Mouse (Mus musculus) C2C12 (cell line): ENCODE measurements around the gene Cetn4. TPM values are rescaled to one million over a fixed set of nuclear protein-coding genes. Genes with fewer than 3 reads are reported as not detected.

Source experiments
- H3K27me3 ChIP-seq: one replicate; pipeline ENCODE4 v1.6.1; 2011; ENCODE audit not compliant: control insufficient read depth, insufficient read depth, insufficient read length
- H3K36me3 ChIP-seq: one replicate; pipeline ENCODE4 v1.6.1; 2011; ENCODE audit not compliant: control insufficient read depth, insufficient read depth
- H3K4me3 ChIP-seq: one replicate; pipeline ENCODE4 v1.5.1; 2011; ENCODE audit warnings: mild to moderate bottlenecking, control low read depth; ENCODE audit not compliant: poor library complexity, insufficient read depth, severe bottlenecking
- H3K79me2 ChIP-seq: one replicate; pipeline ENCODE4 v1.6.1; 2011; ENCODE audit not compliant: control insufficient read depth, insufficient read depth
- H3K79me3 ChIP-seq: one replicate; pipeline ENCODE4 v1.6.1; 2011; ENCODE audit warnings: low read depth, control low read depth
- H3ac ChIP-seq: one replicate; pipeline ENCODE3; 2011; ENCODE audit warnings: low read depth; ENCODE audit not compliant: control insufficient read depth, insufficient read length
- CEBPB ChIP-seq: IDR thresholded peaks from one replicate; pipeline ENCODE4 v1.6.1; 2011; ENCODE audit warnings: low read depth, mild to moderate bottlenecking, control low read depth, moderate library complexity
- CTCF ChIP-seq: IDR thresholded peaks from one replicate; pipeline ENCODE4 v1.5.1; 2011; ENCODE audit not compliant: control insufficient read depth, insufficient read depth, insufficient read length
- FOSL1 ChIP-seq: IDR thresholded peaks from one replicate; pipeline ENCODE4 v1.8.0; 2011; ENCODE audit warnings: mild to moderate bottlenecking, low read length; ENCODE audit not compliant: poor library complexity, insufficient read depth, severe bottlenecking
- MAX ChIP-seq: IDR thresholded peaks from one replicate; pipeline ENCODE4 v1.6.1; 2011; ENCODE audit warnings: mild to moderate bottlenecking, control low read depth
- MYOD1 ChIP-seq: IDR thresholded peaks from one replicate; pipeline ENCODE4 v1.6.1; 2011; ENCODE audit warnings: low read depth; ENCODE audit not compliant: control insufficient read depth, insufficient read length
- MYOG ChIP-seq: IDR thresholded peaks from one replicate; pipeline ENCODE4 v1.6.1; 2011; ENCODE audit not compliant: control insufficient read depth, insufficient read length; ENCODE audit errors: extremely low read depth
- USF1 ChIP-seq: IDR thresholded peaks from one replicate; pipeline ENCODE4 v1.6.1; 2011; ENCODE audit warnings: low read depth, mild to moderate bottlenecking, control low read depth, moderate library complexity
- polyA plus RNA-seq: library from polyadenylated mRNA; unstranded; fragments of >200 nt; fragmentation: generic; extraction: Trizol; gene quantifications from one replicate; pipeline ENCODE4 v1.2.1, GENCODE M21; 2012; ENCODE audit warnings: missing spikeins

The Cetn4 gene
- polyA plus RNA-seq, 1 experiment, result 0.75 TPM

DNA sequence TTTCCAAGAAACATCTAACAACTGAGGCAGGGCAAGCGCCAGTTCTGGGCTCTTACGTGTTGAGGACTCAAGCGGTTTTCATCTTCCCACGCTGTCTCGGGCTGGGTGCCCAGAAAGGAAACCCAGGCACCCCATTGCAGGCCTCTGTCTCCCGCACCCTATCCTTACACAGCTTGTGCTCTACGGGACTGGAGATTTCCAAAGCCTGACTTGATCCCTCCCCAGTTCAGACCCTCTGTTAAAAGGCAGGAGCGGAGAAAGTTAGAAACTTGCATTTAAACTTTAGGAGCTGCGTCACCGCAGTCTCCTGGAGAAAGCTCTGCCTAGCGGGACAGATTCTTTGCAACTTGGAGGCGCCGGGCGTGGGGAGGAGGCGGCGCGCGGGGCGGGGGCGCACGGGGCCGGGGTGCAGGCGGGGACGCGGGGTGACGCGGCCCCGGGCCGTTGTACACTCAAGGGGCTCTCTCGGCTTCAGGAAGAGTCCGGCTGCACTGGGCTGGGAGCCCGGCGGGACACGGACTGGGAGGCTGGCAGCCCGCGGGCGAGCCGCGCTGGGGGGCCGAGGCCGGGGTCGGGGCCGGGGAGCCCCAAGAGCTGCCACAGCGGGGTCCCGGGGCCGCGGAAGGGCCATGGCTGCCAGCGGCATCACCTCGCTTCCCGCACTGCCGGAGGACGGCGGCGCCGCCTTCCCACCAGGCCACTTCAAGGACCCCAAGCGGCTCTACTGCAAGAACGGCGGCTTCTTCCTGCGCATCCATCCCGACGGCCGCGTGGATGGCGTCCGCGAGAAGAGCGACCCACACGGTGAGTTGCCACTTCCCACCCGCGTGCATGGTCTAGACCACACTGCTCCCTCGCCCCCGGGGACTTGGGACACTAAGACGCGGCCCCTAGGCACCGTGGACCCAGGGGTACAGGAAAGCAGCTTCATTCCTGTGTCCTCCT lies 36.0 kb upstream of the Cetn4 start, which contains the start of gene Fgf2:
Gene Fgf2, plus strand, starts transcription at position 126 of the 945 bp plus-strand sequence.
- H3K36me3 ChIP-seq, result no peaks in the 10 kb centered on the region
- peak within 1 kb of the TSS; percentile 38 for H3ac ChIP-seq
- peak within 1 kb of the TSS; percentile 2 for H3K4me3 ChIP-seq
- H3K27me3 ChIP-seq, result no peaks in the 10 kb centered on the region
- TF ChIP-seq CTCF (no peak), CEBPB (no peak), MYOG (no peak), FOSL1 (no peak), MYOD1 (no peak), MAX (no peak), USF1 (no peak)
- no peaks in the 10 kb centered on the region for H3K79me3 ChIP-seq
- H3K79me2 ChIP-seq, result no peaks in the 10 kb centered on the region

DNA sequence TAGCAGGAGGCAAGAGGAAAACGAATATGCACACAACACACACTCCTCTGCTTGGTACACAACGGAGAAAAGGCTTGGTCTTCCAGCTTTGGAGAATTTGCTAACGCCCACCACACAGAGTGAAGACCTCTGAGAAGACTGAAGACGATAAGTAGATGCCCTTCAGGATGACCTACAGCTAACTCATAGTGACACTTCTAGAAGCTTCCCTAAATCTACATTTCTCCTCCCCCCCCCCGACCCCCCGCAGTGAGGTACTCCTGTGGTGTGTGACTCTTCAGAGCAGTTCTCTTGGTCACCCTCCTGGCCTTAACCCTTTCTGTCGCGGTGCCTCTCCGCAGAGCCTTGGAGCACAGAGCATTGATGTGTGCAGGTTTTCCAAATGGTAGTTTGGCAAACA lies 35.2 kb upstream of the Cetn4 start:
- TF ChIP-seq MAX (no peak), MYOD1 (no peak), CTCF (no peak), MYOG (no peak), USF1 (no peak), CEBPB (no peak), FOSL1 (no peak)
- Histone ChIP-seq H3K27me3 (no peaks in the 10 kb centered on the region), H3K79me2 (no peaks in the 10 kb centered on the region), H3K79me3 (no peaks in the 10 kb centered on the region), H3K36me3 (no peaks in the 10 kb centered on the region), H3K4me3 (no peak overlapping the region), H3ac (no peak overlapping the region)

- no peaks in the 10 kb centered on the region for H3K79me3 ChIP-seq
- H3ac ChIP-seq, result no peak overlapping the region
- H3K36me3 ChIP-seq, result no peaks in the 10 kb centered on the region
- no peak for TF ChIP-seq CEBPB
- no peak for TF ChIP-seq MAX
- no peak for TF ChIP-seq MYOG
- no peak for TF ChIP-seq FOSL1
- no peak for TF ChIP-seq USF1
- TF ChIP-seq CTCF, result no peak
- TF ChIP-seq MYOD1, result no peak
- no peaks in the 10 kb centered on the region for H3K27me3 ChIP-seq
- H3K4me3 ChIP-seq, result no peak overlapping the region
- no peaks in the 10 kb centered on the region for H3K79me2 ChIP-seq
Observed at GRCm38 (mm10) chr3:37342811-37343210, 30.3 kb upstream of the Cetn4 start.

DNA sequence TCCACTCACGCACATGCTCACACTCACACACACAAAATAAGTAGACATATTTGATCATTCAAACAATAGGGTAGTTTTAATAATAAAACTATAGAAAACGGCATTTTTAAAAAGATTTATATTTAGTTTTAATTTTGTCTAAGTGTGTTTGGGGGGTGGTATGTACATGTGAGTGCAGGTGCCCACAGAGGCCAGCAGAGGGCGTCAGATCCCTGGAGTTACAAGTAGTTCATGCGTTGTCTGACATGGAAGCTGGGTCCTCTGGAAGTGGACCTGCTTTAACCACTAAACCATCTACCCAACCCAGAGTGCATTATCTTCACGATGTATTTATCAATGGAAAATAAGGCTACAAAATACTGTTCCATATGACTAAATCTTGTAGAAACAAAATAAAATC lies 28.6 kb upstream of the Cetn4 start:
- TF ChIP-seq CTCF (peak; percentile 33), USF1 (no peak)
- Histone ChIP-seq H3K36me3 (no peaks in the 10 kb centered on the region), H3K27me3 (no peaks in the 10 kb centered on the region), H3K79me2 (no peaks in the 10 kb centered on the region), H3K4me3 (no peak overlapping the region), H3ac (no peak overlapping the region), H3K79me3 (no peaks in the 10 kb centered on the region)

DNA sequence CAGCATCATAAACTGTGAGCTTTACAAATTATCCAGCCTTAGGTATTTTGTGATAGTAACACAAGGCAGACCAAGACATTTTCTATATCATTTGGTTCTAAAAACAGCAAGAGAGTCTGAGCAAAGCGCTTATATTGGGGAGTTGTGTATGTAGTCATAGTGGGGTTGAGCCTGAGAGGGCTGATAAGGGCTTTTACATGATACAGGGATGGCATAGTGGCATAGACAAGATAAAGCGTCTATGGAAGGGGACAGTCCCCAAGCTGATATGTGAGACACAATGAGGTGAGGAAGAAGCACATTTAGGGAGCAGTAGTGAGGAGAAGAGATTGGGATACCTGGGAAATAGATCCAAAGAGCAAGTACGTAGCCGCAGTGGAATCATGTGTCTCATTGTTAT lies 21.5 kb upstream of the Cetn4 start:
- H3K27me3 ChIP-seq, result no peaks in the 10 kb centered on the region
- H3K4me3 ChIP-seq, result no peak overlapping the region
- TF ChIP-seq MAX, result no peak
- no peak for TF ChIP-seq CTCF
- TF ChIP-seq CEBPB, result no peak
- TF ChIP-seq MYOD1, result no peak
- no peak for TF ChIP-seq MYOG
- no peak for TF ChIP-seq FOSL1
- TF ChIP-seq USF1, result no peak
- no peak overlapping the region for H3ac ChIP-seq
- no peaks in the 10 kb centered on the region for H3K36me3 ChIP-seq
- H3K79me3 ChIP-seq, result no peaks in the 10 kb centered on the region
- no peaks in the 10 kb centered on the region for H3K79me2 ChIP-seq

DNA sequence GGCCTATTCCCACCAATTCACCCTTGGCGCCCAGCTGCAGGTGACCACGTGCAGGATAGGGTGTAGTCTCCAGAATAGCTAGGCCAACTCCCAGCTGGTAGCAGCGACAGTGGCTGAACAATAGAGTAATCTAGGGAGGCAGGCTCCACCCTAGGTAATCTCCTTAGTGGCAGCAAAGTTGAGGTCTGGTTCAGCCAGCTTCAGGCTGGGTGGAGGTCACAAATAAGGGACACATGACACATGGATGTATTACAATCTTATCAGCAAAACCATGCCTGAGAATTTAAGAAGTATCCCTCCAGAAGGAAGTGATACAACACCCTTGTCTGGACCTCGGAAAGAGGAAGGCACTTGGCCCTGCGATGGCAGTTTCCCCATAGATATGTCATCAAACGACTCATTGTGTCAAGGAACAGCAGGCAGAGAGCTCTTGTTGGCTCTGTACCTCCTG lies 19.5 kb upstream of the Cetn4 start:
- H3K27me3 ChIP-seq, result no peaks in the 10 kb centered on the region
- H3K4me3 ChIP-seq, result no peak overlapping the region
- H3K36me3 ChIP-seq, result no peaks in the 10 kb centered on the region
- H3K79me2 ChIP-seq, result no peaks in the 10 kb centered on the region
- H3K79me3 ChIP-seq, result no peaks in the 10 kb centered on the region
- no peak for TF ChIP-seq CEBPB
- no peak for TF ChIP-seq MYOD1
- TF ChIP-seq MAX, result no peak
- no peak for TF ChIP-seq USF1
- no peak for TF ChIP-seq CTCF
- TF ChIP-seq MYOG, result no peak
- no peak for TF ChIP-seq FOSL1
- no peak overlapping the region for H3ac ChIP-seq
